Mouse (Mus musculus) thymus, adult 2 months (tissue): Measurements from ENCODE around the gene Ltbp2.

Experiments
- CTCF ChIP-seq: fragments of 200-500 bp; IDR thresholded peaks from 2 replicates; pipeline ENCODE4 v1.5.1; 2012; ENCODE audit warnings: mild to moderate bottlenecking, control low read depth, low read length, moderate library complexity, borderline replicate concordance; ENCODE audit not compliant: control insufficient read depth, poor library complexity, insufficient read depth; ENCODE audit errors: extremely low read depth
- POLR2A ChIP-seq: fragments of 200-500 bp; IDR thresholded peaks from 2 replicates; pipeline ENCODE4 v1.6.1; 2012; ENCODE audit warnings: mild to moderate bottlenecking, low read length, control low read depth, moderate library complexity; ENCODE audit not compliant: control insufficient read depth, poor library complexity, insufficient read depth; ENCODE audit errors: extremely low read depth

GRCm38 (mm10) chr12:84743496-84743895 is 132.8 kb downstream of the Ltbp2 start:
- TF ChIP-seq CTCF (no peak), POLR2A (no peak)
